Mouse (Mus musculus): ENCODE results near the gene Fkbp11. TPM values are rescaled to one million over a fixed set of nuclear protein-coding genes. Genes with fewer than 3 reads are reported as not detected.

Gene Fkbp11
- polyA plus RNA-seq (2014; fragmentation: Nextera tagmentation; extraction: Ambion mirVana), result 28.8 and 33.4 TPM in 2 replicates

DNA sequence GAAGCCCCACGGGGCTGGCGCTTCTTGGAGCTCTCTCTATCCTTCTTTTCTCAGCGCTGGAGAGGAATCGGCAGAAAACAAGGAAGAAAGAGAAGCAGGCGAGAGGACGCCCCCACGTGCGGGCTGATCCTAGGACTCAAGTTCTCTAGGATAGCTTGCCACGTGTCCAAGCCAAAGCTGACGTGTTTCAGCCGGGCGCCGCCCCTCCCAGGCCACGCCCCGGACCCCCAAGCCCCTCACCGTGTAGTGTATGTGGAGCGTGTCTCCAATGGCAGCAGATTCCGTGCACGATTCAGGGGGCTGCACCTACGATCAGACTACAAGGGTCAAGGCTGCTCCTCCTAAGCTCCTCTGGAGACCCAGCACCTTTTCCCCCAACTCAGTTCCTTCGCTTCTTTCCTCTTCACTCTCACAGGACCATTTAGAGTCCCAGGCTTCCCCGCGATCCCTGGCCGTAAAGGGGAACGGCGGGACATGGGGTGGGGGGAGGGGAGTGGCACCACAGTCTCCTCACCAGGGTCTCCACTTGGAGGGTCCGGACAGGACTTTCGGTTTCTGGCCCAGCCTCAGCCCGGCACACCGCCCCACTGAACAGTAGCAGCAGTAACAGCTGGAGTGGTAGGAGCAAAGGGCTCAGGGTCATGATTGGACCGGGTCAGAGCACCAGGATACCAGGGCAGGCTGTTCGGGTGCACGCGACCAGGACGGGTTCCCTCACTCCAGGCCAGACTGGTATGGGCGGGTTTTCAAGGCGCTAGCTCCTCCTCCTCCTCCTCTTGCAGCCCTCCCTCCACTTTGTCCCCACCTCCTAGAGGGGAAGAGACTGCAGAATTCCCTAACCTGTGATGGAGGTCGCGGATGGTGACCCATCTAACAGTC is at the start of gene Fkbp11:
TSS of gene Fkbp11 (minus strand) at position 756 of the 879 bp plus-strand sequence.
- no peak within 1 kb of the TSS for H3K27ac ChIP-seq (ENCODE audit: low read depth, low read length)
- WGBS, result 1% methylated on average over 39 of the region's 39 CpGs
- H3K9ac ChIP-seq (ENCODE audit: low read depth, low read length), result peak within 1 kb of the TSS; percentile 56
- H3K4me1 ChIP-seq (ENCODE audit: control insufficient read depth, insufficient read depth, low read length), result peaks cover 29% of the 10 kb centered on the region
- H3K4me3 ChIP-seq (ENCODE audit: low read length), result peak within 1 kb of the TSS; percentile 62
- no peaks in the 10 kb centered on the region for H3K36me3 ChIP-seq (ENCODE audit: control insufficient read depth, insufficient read depth, low read length)
- ATAC-seq (ENCODE audit: low FRiP score, low TSS enrichment), result peak; percentile 84
- peak within 1 kb of the TSS; percentile 96 for H3K4me2 ChIP-seq (replicated peaks; ENCODE audit: low read depth, low read length)
- no peaks in the 10 kb centered on the region for H3K27me3 ChIP-seq (ENCODE audit: control insufficient read depth, insufficient read depth, low read length)
- no peaks in the 10 kb centered on the region for H3K9me3 ChIP-seq (ENCODE audit: control insufficient read depth, low read length)

- no peak for ATAC-seq (ENCODE audit: low FRiP score, low TSS enrichment)
- Histone ChIP-seq H3K9me3 (ENCODE audit: control insufficient read depth, low read length) (no peaks in the 10 kb centered on the region), H3K27me3 (ENCODE audit: control insufficient read depth, insufficient read depth, low read length) (peaks cover 92% of the 10 kb centered on the region), H3K36me3 (ENCODE audit: control insufficient read depth, insufficient read depth, low read length) (no peaks in the 10 kb centered on the region), H3K4me3 (ENCODE audit: low read length) (peak within 1 kb of the TSS; percentile 24), H3K9ac (ENCODE audit: low read depth, low read length) (no peak within 1 kb of the TSS), H3K27ac (ENCODE audit: low read depth, low read length) (no peak within 1 kb of the TSS), H3K4me2 (replicated peaks; ENCODE audit: low read depth, low read length) (peak within 1 kb of the TSS; percentile 25), H3K4me1 (ENCODE audit: control insufficient read depth, insufficient read depth, low read length) (peaks cover 25% of the 10 kb centered on the region)
- under 1% methylated on average over 32 of the region's 33 CpGs for WGBS
Measured at GRCm38 (mm10) chr15:98777762-98778161, 49.8 kb upstream of the Fkbp11 start, which contains the start of gene Wnt10b. Wnt10b (minus strand) TSS chr15:98778150.

GRCm38 (mm10) chr15:98777005-98777616 is 49.1 kb upstream of the Fkbp11 start:
- no peak overlapping the region for H3K9ac ChIP-seq (ENCODE audit: low read depth, low read length)
- 2% methylated on average over 19 of the region's 19 CpGs for WGBS

DNA sequence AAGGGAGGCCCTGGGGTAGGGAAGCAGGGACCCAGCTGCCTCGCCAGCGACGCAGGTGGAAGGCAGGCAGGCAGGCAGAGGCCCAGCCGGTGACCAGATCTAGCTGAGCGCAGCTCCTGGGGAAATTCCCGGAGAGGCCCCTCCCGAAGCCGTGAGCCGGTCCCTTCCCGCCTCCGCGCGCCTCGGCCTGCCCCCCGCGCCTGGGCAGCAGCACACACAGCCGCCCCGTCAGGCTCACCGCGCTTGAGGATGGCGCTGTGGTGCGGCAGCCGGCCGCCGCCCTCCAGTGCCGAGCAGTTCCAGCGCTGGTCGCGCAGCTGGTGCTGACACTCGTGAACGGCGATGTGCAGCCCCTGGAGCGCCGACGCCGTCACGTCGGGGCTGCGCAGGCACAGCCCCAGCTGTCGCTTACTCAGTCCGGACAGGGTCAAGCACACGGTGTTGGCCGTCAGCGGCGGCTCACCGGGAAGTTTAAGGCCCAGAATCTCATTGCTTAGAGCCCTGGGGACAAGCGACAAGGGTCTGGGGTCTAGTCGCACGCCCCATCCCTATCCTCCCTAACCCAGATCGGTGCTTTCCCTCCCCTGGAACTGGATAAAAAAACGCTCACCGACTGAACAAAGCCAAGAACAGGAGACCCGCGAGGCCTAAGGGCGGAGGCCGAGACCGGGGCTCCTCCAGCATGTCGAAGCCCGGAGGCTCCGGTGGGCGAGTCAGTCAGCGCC is 48.4 kb upstream of the Fkbp11 start:
- H3K9me3 ChIP-seq (ENCODE audit: control insufficient read depth, low read length), result no peaks in the 10 kb centered on the region
- 1% methylated on average over 60 of the region's 62 CpGs for WGBS
- ATAC-seq (ENCODE audit: low FRiP score, low TSS enrichment), result peak; percentile 44
- peak overlapping the region; percentile 24 for H3K4me3 ChIP-seq (ENCODE audit: low read length)
- no peaks in the 10 kb centered on the region for H3K36me3 ChIP-seq (ENCODE audit: control insufficient read depth, insufficient read depth, low read length)
- H3K4me1 ChIP-seq (ENCODE audit: control insufficient read depth, insufficient read depth, low read length), result peaks cover 33% of the 10 kb centered on the region
- H3K27ac ChIP-seq (ENCODE audit: low read depth, low read length), result no peak overlapping the region
- H3K4me2 ChIP-seq (replicated peaks; ENCODE audit: low read depth, low read length), result peak overlapping the region; percentile 21
- peaks cover 98% of the 10 kb centered on the region for H3K27me3 ChIP-seq (ENCODE audit: control insufficient read depth, insufficient read depth, low read length)
- H3K9ac ChIP-seq (ENCODE audit: low read depth, low read length), result peak overlapping the region; percentile 40

More at GRCm38 (mm10) chr15:98777005-98777616, 49.1 kb upstream of the Fkbp11 start:
- peaks cover 98% of the 10 kb centered on the region for H3K27me3 ChIP-seq (ENCODE audit: control insufficient read depth, insufficient read depth, low read length)
- H3K9me3 ChIP-seq (ENCODE audit: control insufficient read depth, low read length), result no peaks in the 10 kb centered on the region
- H3K36me3 ChIP-seq (ENCODE audit: control insufficient read depth, insufficient read depth, low read length), result no peaks in the 10 kb centered on the region
- peaks cover 31% of the 10 kb centered on the region for H3K4me1 ChIP-seq (ENCODE audit: control insufficient read depth, insufficient read depth, low read length)
- no peak overlapping the region for H3K27ac ChIP-seq (ENCODE audit: low read depth, low read length)
- peak overlapping the region; percentile 24 for H3K4me3 ChIP-seq (ENCODE audit: low read length)
- ATAC-seq (ENCODE audit: low FRiP score, low TSS enrichment), result no peak
- H3K4me2 ChIP-seq (replicated peaks; ENCODE audit: low read depth, low read length), result peak overlapping the region; percentile 21; the same call in 1 of the 2 replicates

DNA sequence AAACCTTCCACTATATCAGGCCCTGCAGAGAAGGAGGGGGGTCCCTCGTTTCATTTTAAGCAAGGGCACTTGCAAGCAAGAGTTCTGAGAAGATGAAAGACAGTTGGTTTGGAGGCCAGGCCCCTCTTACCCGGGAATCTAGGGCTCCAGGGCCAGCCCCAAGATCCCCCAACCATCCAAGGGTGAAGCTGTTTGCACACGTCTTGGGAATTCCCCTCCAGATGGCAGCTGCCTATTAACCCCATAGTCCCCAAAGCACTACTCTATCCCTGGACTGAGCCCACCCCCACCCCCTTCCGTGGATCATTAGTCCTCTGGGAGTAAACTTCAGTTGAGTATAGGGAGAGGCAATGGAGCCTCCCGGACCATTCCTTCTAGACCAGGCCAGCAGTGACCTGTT is 47.5 kb upstream of the Fkbp11 start:
- peaks cover 96% of the 10 kb centered on the region for H3K27me3 ChIP-seq (ENCODE audit: control insufficient read depth, insufficient read depth, low read length)
- ATAC-seq (ENCODE audit: low FRiP score, low TSS enrichment), result no peak
- no peak overlapping the region for H3K9ac ChIP-seq (ENCODE audit: low read depth, low read length)
- H3K4me1 ChIP-seq (ENCODE audit: control insufficient read depth, insufficient read depth, low read length), result peaks cover 32% of the 10 kb centered on the region
- 2% methylated on average over 5 of the region's 5 CpGs for WGBS
- H3K9me3 ChIP-seq (ENCODE audit: control insufficient read depth, low read length), result no peaks in the 10 kb centered on the region
- H3K36me3 ChIP-seq (ENCODE audit: control insufficient read depth, insufficient read depth, low read length), result no peaks in the 10 kb centered on the region
- no peak overlapping the region for H3K4me2 ChIP-seq (replicated peaks; ENCODE audit: low read depth, low read length)
- no peak overlapping the region for H3K27ac ChIP-seq (ENCODE audit: low read depth, low read length)
- no peak overlapping the region for H3K4me3 ChIP-seq (ENCODE audit: low read length)

- no peak for ATAC-seq (ENCODE audit: low FRiP score, low TSS enrichment)
- H3K27me3 ChIP-seq (ENCODE audit: control insufficient read depth, insufficient read depth, low read length), result peaks cover 84% of the 10 kb centered on the region
- no peak overlapping the region for H3K4me2 ChIP-seq (replicated peaks; ENCODE audit: low read depth, low read length)
- H3K4me3 ChIP-seq (ENCODE audit: low read length), result no peak overlapping the region
- 7% methylated on average over 15 of the region's 15 CpGs for WGBS
- H3K4me1 ChIP-seq (ENCODE audit: control insufficient read depth, insufficient read depth, low read length), result peaks cover 29% of the 10 kb centered on the region
- H3K27ac ChIP-seq (ENCODE audit: low read depth, low read length), result no peak overlapping the region
- no peak overlapping the region for H3K9ac ChIP-seq (ENCODE audit: low read depth, low read length)
- no peaks in the 10 kb centered on the region for H3K36me3 ChIP-seq (ENCODE audit: control insufficient read depth, insufficient read depth, low read length)
- no peaks in the 10 kb centered on the region for H3K9me3 ChIP-seq (ENCODE audit: control insufficient read depth, low read length)
Measured at GRCm38 (mm10) chr15:98774096-98774495, 46.1 kb upstream of the Fkbp11 start.

- H3K4me3 ChIP-seq (ENCODE audit: low read length), result peak overlapping the region; percentile 36
- WGBS, result 2% methylated on average over 35 of the region's 36 CpGs
- no peak overlapping the region; the same call in 1 of the 2 replicates for H3K9ac ChIP-seq (ENCODE audit: low read depth, low read length)
Measured at GRCm38 (mm10) chr15:98772511-98773211, 44.7 kb upstream of the Fkbp11 start.

DNA sequence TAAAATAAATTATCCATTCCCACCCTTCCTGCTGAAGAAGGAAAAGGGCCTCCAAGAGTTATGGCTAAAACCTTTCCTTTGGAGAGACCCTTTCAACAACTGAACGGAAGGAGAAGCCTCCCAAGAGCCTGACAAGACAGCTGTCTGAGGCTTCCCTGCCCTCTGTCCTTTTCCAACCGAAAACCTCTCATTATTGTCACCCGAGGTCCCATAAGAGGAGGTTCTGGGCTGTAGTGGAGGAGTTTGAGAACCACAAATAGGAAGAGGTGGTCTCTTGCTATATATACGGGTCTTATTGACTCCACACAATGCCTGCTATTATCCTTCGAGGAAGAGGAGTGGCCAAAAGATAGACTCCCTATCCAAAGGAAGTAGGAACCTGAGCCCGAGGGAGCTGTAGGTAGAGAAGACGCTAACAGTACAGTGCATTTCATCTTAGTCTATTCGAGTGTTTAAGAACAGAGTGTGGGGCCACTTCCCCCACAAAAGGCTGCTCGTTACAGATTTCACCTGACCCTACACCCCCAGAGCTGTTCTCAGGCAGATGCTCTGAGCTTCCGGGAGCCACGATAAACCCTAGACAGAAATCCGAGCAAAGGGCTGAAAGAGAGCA is 43.9 kb upstream of the Fkbp11 start:
- H3K9ac ChIP-seq (ENCODE audit: low read depth, low read length), result no peak overlapping the region; the same call in 1 of the 2 replicates
- ATAC-seq (ENCODE audit: low FRiP score, low TSS enrichment), result no peak

More at GRCm38 (mm10) chr15:98772511-98773211, 44.7 kb upstream of the Fkbp11 start:
- no peaks in the 10 kb centered on the region for H3K36me3 ChIP-seq (ENCODE audit: control insufficient read depth, insufficient read depth, low read length)
- no peak overlapping the region for H3K27ac ChIP-seq (ENCODE audit: low read depth, low read length)
- H3K4me2 ChIP-seq (replicated peaks; ENCODE audit: low read depth, low read length), result peak overlapping the region; percentile 50
- peaks cover 74% of the 10 kb centered on the region for H3K27me3 ChIP-seq (ENCODE audit: control insufficient read depth, insufficient read depth, low read length)
- no peaks in the 10 kb centered on the region for H3K9me3 ChIP-seq (ENCODE audit: control insufficient read depth, low read length)
- H3K4me1 ChIP-seq (ENCODE audit: control insufficient read depth, insufficient read depth, low read length), result peaks cover 23% of the 10 kb centered on the region
- ATAC-seq (ENCODE audit: low FRiP score, low TSS enrichment), result no peak

More for the DNA sequence above, 43.9 kb upstream of the Fkbp11 start:
- Histone ChIP-seq H3K4me3 (ENCODE audit: low read length) (peak overlapping the region; percentile 36), H3K27ac (ENCODE audit: low read depth, low read length) (no peak overlapping the region), H3K27me3 (ENCODE audit: control insufficient read depth, insufficient read depth, low read length) (peaks cover 67% of the 10 kb centered on the region), H3K4me1 (ENCODE audit: control insufficient read depth, insufficient read depth, low read length) (peaks cover 19% of the 10 kb centered on the region), H3K4me2 (replicated peaks; ENCODE audit: low read depth, low read length) (peak overlapping the region; percentile 50), H3K36me3 (ENCODE audit: control insufficient read depth, insufficient read depth, low read length) (no peaks in the 10 kb centered on the region), H3K9me3 (ENCODE audit: control insufficient read depth, low read length) (no peaks in the 10 kb centered on the region)
- WGBS, result 3% methylated on average over 12 of the region's 12 CpGs
